Mouse (Mus musculus) cortical plate, adult 2 months (tissue): ENCODE measurements around the gene Cpeb3. TPM values are rescaled to one million over a fixed set of nuclear protein-coding genes. Genes with fewer than 3 reads are reported as not detected.

ENCODE experiments used
- H3K27ac ChIP-seq: fragments of 200-500 bp; 2 replicates; pipeline ENCODE4 v1.5.1; 2012; ENCODE audit warnings: low read length, control low read depth, inconsistent platforms; ENCODE audit not compliant: insufficient read depth
- H3K4me1 ChIP-seq: fragments of 200-500 bp; 2 replicates; pipeline ENCODE4 v1.6.1; 2011; ENCODE audit warnings: low read length; ENCODE audit not compliant: control insufficient read depth, insufficient read depth
- H3K4me3 ChIP-seq: fragments of 200-500 bp; 2 replicates; pipeline ENCODE4 v1.5.1; 2011; ENCODE audit warnings: mild to moderate bottlenecking, low read length, control low read depth; ENCODE audit not compliant: insufficient read depth
- CTCF ChIP-seq: fragments of 200-500 bp; IDR thresholded peaks from 2 replicates; pipeline ENCODE4 v1.5.1; 2011; ENCODE audit warnings: mild to moderate bottlenecking, control low read depth, low read length; ENCODE audit not compliant: insufficient read depth; ENCODE audit errors: extremely low read depth
- POLR2A ChIP-seq: fragments of 200-500 bp; IDR thresholded peaks from 2 replicates; pipeline ENCODE4 v1.6.1; 2011; ENCODE audit warnings: mild to moderate bottlenecking, low read length, control low read depth; ENCODE audit not compliant: insufficient read depth; ENCODE audit errors: extremely low read depth
- polyA plus RNA-seq: library from polyadenylated mRNA; depleted of rRNA; stranded (reverse); fragments of >200 nt; gene quantifications from 2 replicates; pipeline ENCODE4 v1.2.3, GENCODE M21; 2012; rRNA removed

Gene Cpeb3
- polyA plus RNA-seq, 1 experiment = 35.8 TPM

DNA sequence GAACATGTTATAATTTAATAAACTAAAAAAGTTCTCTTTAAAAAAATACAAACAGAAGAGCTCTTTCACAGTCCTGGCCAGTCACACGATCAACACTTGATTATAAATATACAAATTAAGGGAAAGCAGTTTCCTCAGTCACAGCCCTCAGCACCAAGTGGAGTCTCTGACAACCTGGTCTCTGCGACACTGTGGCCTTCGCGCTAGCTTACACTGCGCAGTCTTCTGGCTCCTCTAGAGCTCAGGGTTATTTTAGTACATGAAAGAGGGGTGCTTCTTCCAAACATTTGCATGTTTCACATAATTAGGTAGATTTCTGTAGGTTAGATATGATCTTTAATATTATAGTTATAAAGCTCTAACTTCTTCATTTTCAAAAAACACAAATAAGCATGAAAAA lies 186.3 kb downstream of the Cpeb3 start:
- Histone ChIP-seq H3K4me1 (peaks cover 17% of the 10 kb centered on the region), H3K4me3 (no peak overlapping the region), H3K27ac (no peak overlapping the region)
- TF ChIP-seq POLR2A (no peak), CTCF (no peak)

DNA sequence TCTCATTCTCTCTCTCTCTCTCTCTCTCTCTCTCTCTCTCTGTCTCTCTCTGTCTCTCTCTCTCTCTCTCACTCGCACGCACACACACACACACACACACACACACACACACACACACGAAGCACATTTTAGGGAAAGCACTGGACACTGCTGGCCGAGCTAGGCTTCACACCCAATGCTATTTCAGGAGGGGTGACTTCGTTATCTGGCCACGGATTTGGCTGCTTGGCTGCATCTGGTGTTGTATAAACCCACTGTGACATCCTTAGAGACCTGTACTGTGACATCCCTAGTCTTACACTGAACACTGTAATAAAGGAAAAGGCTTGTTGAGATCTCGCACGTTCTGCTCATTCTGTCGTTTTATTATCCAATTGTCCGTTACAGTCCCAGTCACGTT lies 187.4 kb downstream of the Cpeb3 start:
- Histone ChIP-seq H3K4me3 (no peak overlapping the region), H3K27ac (0 out of 2 replicates have a peak overlapping the region, but pooled peaks have one; percentile 4), H3K4me1 (peaks cover 13% of the 10 kb centered on the region)
- TF ChIP-seq CTCF = no peak

DNA sequence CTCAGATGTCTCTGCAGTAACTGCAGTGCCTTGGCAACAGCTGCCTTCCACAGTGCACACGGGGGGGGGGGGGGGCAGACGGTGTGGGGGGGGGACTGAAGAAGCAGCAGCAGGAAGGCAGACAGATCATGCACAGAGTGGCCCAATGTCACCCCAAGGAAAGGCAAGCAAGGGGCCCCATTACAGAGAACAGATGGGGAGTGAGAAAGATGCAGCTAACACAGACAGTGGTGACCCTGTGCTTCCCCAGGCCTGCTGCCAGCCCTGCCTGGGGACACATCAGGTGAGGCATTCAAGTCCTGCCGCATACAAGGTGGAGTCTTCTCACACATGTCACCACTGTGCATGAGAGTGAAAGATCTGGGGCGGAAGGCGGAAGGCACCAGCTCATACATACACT lies 187.9 kb downstream of the Cpeb3 start:
- peak overlapping the region; percentile 4; the same call in 1 of the 2 replicates for H3K27ac ChIP-seq
- no peak overlapping the region for H3K4me3 ChIP-seq
- TF ChIP-seq POLR2A = no peak
- TF ChIP-seq CTCF = no peak

DNA sequence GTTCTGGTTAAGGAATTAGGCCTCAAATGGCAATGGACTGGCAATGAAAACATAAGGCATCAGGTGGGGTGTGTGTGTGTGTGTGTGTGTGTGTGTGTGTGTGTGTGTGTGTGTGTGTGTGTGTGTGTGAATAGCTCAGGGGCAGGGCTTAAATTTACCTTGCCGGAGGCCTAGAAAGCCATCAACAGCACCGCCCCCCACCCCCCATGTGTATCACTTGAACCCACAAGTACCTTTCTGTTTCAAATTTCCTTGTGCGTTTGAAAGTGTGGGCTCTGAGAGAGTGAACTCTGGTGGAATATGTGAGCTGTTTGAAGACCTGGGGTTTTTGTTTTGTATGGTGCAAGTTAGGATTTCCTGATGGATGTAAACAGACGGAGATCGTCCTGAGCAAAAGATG lies 189.5 kb downstream of the Cpeb3 start:
- no peak overlapping the region for H3K27ac ChIP-seq
- H3K4me1 ChIP-seq = peaks cover 5% of the 10 kb centered on the region
- no peak overlapping the region for H3K4me3 ChIP-seq
- no peak for TF ChIP-seq POLR2A
- TF ChIP-seq CTCF = no peak

More for the DNA sequence above, 187.9 kb downstream of the Cpeb3 start:
- H3K4me1 ChIP-seq = peaks cover 12% of the 10 kb centered on the region

GRCm38 (mm10) chr19:37018411-37018810 lies 190.0 kb downstream of the Cpeb3 start:
- no peak for TF ChIP-seq POLR2A
- TF ChIP-seq CTCF = no peak
- Histone ChIP-seq H3K4me1 (peaks cover 5% of the 10 kb centered on the region), H3K27ac (no peak overlapping the region), H3K4me3 (no peak overlapping the region; the same call in 1 of the 2 replicates)

DNA sequence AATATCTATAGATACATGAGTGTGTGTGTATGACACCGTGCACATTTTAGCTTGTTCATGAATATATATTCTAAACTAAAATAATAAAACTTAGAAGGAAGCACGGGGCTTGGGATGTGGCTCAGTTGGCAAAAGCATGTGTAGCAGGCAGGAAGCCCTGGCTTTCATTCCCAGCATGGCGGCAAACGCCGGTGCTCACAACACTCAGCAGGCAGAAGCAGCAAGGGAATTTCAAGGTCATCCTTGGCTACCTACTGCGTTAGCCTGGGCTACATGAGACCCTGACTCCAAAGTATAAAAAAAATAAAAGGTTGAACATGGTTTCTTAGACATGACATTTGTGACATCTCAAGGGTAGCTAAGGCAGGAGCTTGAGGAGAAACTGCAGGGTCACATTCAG lies 191.5 kb downstream of the Cpeb3 start:
- no peak overlapping the region for H3K27ac ChIP-seq
- H3K4me1 ChIP-seq = peaks cover 5% of the 10 kb centered on the region
- no peak overlapping the region for H3K4me3 ChIP-seq
- TF ChIP-seq POLR2A (no peak), CTCF (no peak)

GRCm38 (mm10) chr19:37014173-37014939 lies 194.0 kb downstream of the Cpeb3 start:
- H3K4me3 ChIP-seq = no peak overlapping the region
- H3K4me1 ChIP-seq = no peaks in the 10 kb centered on the region
- TF ChIP-seq CTCF (no peak), POLR2A (no peak)
- H3K27ac ChIP-seq = no peak overlapping the region

DNA sequence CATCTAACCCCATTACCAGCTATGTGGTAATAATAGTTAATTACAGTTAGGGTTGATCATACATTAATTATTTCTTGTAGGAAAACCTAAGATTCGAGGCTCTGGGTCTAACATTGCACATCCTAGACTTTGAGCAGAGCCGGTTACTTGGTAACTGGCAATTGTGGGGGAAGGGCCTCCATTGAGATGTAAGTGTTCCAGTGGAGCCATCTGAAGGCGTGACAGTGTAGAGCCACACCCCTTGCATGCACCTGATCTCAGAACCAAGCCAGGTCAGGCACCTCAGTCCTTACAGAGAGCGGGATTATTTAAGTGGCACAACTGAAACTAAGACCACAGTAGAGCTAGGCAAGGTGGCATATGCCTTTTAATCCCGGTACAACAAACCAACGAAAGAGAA lies 194.9 kb downstream of the Cpeb3 start:
- no peak overlapping the region for H3K4me3 ChIP-seq
- no peak overlapping the region for H3K27ac ChIP-seq
- TF ChIP-seq CTCF = no peak
- no peak for TF ChIP-seq POLR2A
- H3K4me1 ChIP-seq = no peaks in the 10 kb centered on the region

GRCm38 (mm10) chr19:37009878-37010281 lies 198.5 kb downstream of the Cpeb3 start:
- TF ChIP-seq CTCF (no peak), POLR2A (no peak)
- H3K27ac ChIP-seq = no peak overlapping the region
- no peak overlapping the region for H3K4me3 ChIP-seq
- no peaks in the 10 kb centered on the region for H3K4me1 ChIP-seq

DNA sequence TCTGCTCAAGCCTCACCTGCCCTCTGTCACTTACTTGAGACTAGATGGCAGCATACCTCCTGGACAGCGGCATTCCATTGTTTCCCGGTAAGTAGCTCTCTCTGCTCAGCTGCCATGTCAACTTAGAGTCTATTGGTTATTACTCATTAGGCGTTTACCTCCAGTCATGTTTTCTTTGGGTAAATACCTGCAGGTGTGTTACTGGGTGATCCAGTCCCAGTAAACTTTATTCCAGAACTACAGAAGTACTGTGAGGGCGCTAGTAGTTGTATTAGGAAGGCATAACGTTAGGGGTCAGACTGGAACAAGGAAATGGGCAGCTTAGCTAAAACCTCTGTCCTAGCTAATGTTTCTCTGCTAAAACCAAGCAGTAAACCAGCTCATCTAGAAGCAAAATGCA lies 203.8 kb downstream of the Cpeb3 start:
- Histone ChIP-seq H3K4me1 (no peaks in the 10 kb centered on the region), H3K4me3 (no peak overlapping the region), H3K27ac (no peak overlapping the region)
- TF ChIP-seq POLR2A (no peak), CTCF (no peak)

Other genes with a start within 250 kb of the Cpeb3 start
- 66.2 and 67.6 TPM in 2 replicates for gene March5, start 1.1 kb downstream of the Cpeb3 start, polyA plus RNA-seq
- gene Ide, start 129.3 kb upstream of the Cpeb3 start, polyA plus RNA-seq = 29.2 and 30.9 TPM in 2 replicates
- 0.85 and 1.2 TPM in 2 replicates for gene Kif11, start 167.8 kb upstream of the Cpeb3 start, polyA plus RNA-seq
- gene Hhex, start 226.2 kb upstream of the Cpeb3 start, polyA plus RNA-seq = 2.7 and 2.8 TPM in 2 replicates